Mouse (Mus musculus): ENCODE measurements around the gene Btbd6. TPM values are rescaled to one million over a fixed set of nuclear protein-coding genes. Genes with fewer than 3 reads are reported as not detected.

Gene Btbd6
- polyA plus RNA-seq, 1 experiment = 5.5 TPM

DNA sequence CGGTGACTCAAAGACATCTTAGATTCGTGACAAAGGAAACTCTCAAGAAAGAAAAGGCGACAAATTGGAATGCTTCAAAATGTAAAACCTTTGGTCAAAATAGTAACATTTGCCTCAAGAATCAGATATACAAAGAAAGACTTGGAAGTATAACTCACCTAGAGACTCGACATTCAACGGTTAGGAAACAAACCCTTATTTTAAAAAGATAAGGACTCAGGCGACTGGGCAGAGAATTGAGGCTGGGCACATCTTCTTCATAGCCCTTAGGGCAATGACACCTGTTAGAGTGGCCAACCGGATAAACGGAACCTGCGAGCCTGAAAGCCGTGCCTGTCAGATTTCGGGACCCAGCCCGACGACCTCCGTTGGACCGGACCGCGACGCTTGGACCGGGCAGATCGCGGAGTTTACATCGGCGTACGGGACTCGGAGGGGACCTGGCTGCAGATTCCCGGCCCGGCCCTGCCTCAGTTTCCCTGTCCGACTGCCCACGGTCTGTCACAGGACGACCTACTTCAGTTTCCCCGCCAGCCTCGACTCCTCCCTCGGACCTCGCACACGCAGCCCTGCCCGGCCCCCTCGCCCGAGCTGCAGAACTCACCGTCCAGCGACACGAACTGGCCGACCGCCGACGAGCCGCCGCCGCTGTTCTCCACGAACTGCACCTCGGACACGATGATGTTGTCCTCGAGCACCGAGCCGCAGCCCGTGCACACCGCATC is 23.4 kb downstream of the Btbd6 start:
- Histone ChIP-seq H3K27ac (ENCODE audit: control insufficient read depth, insufficient read depth, low read depth, low read length) (peak overlapping the region; percentile 95), H3K4me3 (ENCODE audit: control insufficient read depth, low read depth, low read length) (peak overlapping the region; percentile 97), H3K4me1 (ENCODE audit: control insufficient read depth, insufficient read depth, low read length) (peaks cover 7% of the 10 kb centered on the region), H3K27me3 (ENCODE audit: control insufficient read depth, insufficient read depth, low read length) (no peaks in the 10 kb centered on the region), H3K36me3 (ENCODE audit: control insufficient read depth, insufficient read depth, low read length) (no peaks in the 10 kb centered on the region)
- no peak for TF ChIP-seq POLR2A (IDR thresholded peaks at IDR 0.05; ENCODE audit: control insufficient read depth, low read depth, low read length)
- no peak for TF ChIP-seq CTCF (IDR thresholded peaks at IDR 0.05; ENCODE audit: control insufficient read depth, insufficient read depth, insufficient replicate concordance, low read depth, low read length)

DNA sequence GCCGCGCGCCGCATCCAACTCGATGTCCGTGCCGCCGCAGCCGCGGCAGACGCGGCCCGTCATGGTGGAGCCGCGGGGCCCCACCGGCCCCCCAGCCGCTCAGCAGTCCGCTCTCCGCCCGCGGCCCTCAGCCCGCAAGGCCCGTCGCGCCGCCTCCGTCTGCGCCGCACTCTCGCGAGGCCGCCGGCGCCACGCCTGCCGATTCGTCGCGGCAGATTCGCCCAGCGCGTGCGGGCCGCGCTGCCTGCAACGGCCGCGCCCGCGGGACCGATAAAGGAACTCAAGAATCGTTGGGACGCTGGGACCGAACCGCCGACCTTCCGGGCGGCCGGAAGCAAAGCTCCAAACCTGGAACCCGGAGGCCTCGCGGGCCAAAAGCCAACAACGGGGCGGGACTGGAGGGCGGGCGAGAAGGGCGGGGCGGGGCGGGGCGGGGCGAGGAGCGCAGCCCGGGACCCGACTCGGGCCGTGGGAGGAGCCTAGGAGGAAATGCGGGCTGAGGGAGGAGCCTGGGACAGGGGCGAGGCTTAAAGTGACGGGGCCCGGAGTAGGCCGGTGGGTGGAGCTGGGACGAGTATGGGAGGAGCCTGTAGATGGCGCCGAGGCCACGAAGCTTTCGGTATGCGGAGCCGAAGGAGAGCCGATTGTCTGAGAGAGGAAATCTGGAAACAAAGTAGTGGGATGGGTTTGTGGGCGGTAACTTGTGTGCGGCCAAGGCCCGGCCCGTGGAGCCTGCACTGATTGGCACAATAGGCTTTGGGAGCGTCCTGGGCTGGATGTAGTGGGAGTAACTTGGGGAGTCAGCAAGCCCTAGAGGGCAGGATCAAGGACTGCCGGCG is 24.2 kb downstream of the Btbd6 start, which contains the start of gene Brf1:
Gene Brf1, minus strand, starts transcription at position 411 of the 839 bp plus-strand sequence.
- TF ChIP-seq POLR2A (IDR thresholded peaks at IDR 0.05; ENCODE audit: control insufficient read depth, low read depth, low read length) = peak; percentile 60
- no peak; the same call in 1 of the 2 replicates for TF ChIP-seq CTCF (IDR thresholded peaks at IDR 0.05; ENCODE audit: control insufficient read depth, insufficient read depth, insufficient replicate concordance, low read depth, low read length)
- no peaks in the 10 kb centered on the region for H3K36me3 ChIP-seq (ENCODE audit: control insufficient read depth, insufficient read depth, low read length)
- no peaks in the 10 kb centered on the region for H3K27me3 ChIP-seq (ENCODE audit: control insufficient read depth, insufficient read depth, low read length)
- peak within 1 kb of the TSS; percentile 95 for H3K27ac ChIP-seq (ENCODE audit: control insufficient read depth, insufficient read depth, low read depth, low read length)
- H3K4me1 ChIP-seq (ENCODE audit: control insufficient read depth, insufficient read depth, low read length) = peaks cover 7% of the 10 kb centered on the region
- H3K4me3 ChIP-seq (ENCODE audit: control insufficient read depth, low read depth, low read length) = peak within 1 kb of the TSS; percentile 97

DNA sequence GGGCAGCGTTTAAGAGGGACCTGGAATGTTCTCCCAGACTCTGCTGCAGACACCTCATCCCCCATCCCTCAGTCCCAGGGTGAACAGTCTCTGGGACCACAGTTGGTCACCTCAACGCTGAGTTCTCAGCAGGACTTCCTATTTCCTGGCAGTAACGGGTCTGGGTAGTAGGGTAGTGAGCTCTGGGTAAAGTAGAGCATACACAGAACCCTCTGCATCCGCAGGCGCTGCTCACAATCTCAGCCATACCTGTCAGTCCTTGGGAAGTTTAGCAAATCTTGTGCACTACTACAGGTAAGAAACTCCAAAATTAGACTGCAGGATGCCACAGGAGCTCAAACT is 24.8 kb downstream of the Btbd6 start:
- peak overlapping the region; percentile 93 for H3K27ac ChIP-seq (ENCODE audit: control insufficient read depth, insufficient read depth, low read depth, low read length)
- no peaks in the 10 kb centered on the region for H3K36me3 ChIP-seq (ENCODE audit: control insufficient read depth, insufficient read depth, low read length)
- TF ChIP-seq POLR2A (IDR thresholded peaks at IDR 0.05; ENCODE audit: control insufficient read depth, low read depth, low read length) (no peak), CTCF (IDR thresholded peaks at IDR 0.05; ENCODE audit: control insufficient read depth, insufficient read depth, insufficient replicate concordance, low read depth, low read length) (no peak)
- no peaks in the 10 kb centered on the region for H3K27me3 ChIP-seq (ENCODE audit: control insufficient read depth, insufficient read depth, low read length)
- H3K4me3 ChIP-seq (ENCODE audit: control insufficient read depth, low read depth, low read length) = peak overlapping the region; percentile 97
- peaks cover 7% of the 10 kb centered on the region for H3K4me1 ChIP-seq (ENCODE audit: control insufficient read depth, insufficient read depth, low read length)

DNA sequence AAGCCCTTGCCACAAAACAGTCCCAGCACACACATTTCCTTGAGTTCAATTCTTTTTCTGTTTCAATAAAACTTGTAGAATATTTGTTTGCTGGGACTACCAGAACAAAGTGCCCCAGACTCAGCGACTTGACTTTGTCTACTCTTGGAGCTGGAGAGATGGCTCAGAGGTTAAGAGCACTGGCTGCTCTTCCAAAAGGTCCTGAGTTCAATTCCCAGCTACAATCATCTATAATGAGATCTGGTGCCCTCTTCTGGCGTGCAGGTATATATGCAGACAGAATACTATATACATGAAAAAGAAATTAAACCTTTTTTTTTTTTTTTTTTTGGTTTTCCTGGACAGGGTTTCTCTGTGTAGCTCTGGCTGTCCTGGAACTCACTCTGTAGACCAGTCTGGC is 26.4 kb downstream of the Btbd6 start:
- Histone ChIP-seq H3K27me3 (ENCODE audit: control insufficient read depth, insufficient read depth, low read length) (no peaks in the 10 kb centered on the region), H3K4me3 (ENCODE audit: control insufficient read depth, low read depth, low read length) (no peak overlapping the region), H3K27ac (ENCODE audit: control insufficient read depth, insufficient read depth, low read depth, low read length) (no peak overlapping the region), H3K36me3 (ENCODE audit: control insufficient read depth, insufficient read depth, low read length) (no peaks in the 10 kb centered on the region), H3K4me1 (ENCODE audit: control insufficient read depth, insufficient read depth, low read length) (peaks cover 6% of the 10 kb centered on the region)
- TF ChIP-seq POLR2A (IDR thresholded peaks at IDR 0.05; ENCODE audit: control insufficient read depth, low read depth, low read length) = no peak
- TF ChIP-seq CTCF (IDR thresholded peaks at IDR 0.05; ENCODE audit: control insufficient read depth, insufficient read depth, insufficient replicate concordance, low read depth, low read length) = no peak

DNA sequence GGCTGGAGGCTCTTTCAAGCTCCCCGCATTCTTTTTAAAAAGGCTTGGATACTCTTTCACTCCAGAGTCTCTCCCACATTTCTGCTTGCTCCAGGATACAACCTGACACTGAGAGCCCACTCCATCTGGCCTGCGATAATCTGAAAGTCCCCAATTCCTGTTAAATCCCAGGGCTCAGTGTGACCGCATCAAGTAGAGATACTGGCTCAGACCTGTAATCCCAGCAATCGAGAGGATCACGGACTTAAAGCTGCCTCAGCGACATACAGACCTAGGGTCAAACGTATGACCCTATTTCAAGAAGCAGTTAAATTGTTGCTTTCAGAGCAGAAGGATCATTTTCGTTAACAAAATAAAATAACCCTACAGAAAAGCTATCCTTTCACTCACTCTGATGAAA is 27.7 kb downstream of the Btbd6 start:
- no peaks in the 10 kb centered on the region for H3K27me3 ChIP-seq (ENCODE audit: control insufficient read depth, insufficient read depth, low read length)
- H3K4me3 ChIP-seq (ENCODE audit: control insufficient read depth, low read depth, low read length) = no peak overlapping the region
- H3K36me3 ChIP-seq (ENCODE audit: control insufficient read depth, insufficient read depth, low read length) = no peaks in the 10 kb centered on the region
- H3K27ac ChIP-seq (ENCODE audit: control insufficient read depth, insufficient read depth, low read depth, low read length) = no peak overlapping the region
- peaks cover 4% of the 10 kb centered on the region for H3K4me1 ChIP-seq (ENCODE audit: control insufficient read depth, insufficient read depth, low read length)
- TF ChIP-seq CTCF (IDR thresholded peaks at IDR 0.05; ENCODE audit: control insufficient read depth, insufficient read depth, insufficient replicate concordance, low read depth, low read length) (no peak), POLR2A (IDR thresholded peaks at IDR 0.05; ENCODE audit: control insufficient read depth, low read depth, low read length) (no peak)

DNA sequence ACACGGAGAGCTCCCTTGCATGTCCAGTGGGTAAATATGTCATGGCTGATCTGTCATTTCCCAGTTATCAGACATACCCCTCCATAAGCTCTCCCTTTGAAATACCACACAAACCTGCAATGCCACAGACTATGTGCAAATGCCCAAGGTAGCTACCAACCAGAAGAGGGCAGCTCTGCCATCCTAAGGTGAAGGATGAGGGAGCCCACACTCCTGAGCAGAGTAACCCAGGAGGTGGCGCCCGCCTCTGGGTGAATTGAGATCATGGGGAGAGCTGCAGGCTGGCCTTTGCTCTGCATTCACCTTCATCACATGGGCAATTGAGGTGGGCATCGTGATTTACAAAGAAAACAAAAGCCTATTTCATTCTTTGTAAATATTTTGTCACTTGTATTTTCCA is 28.7 kb downstream of the Btbd6 start:
- peaks cover 4% of the 10 kb centered on the region for H3K4me1 ChIP-seq (ENCODE audit: control insufficient read depth, insufficient read depth, low read length)
- H3K4me3 ChIP-seq (ENCODE audit: control insufficient read depth, low read depth, low read length) = peak overlapping the region; percentile 2; the same call in 1 of the 2 replicates
- H3K36me3 ChIP-seq (ENCODE audit: control insufficient read depth, insufficient read depth, low read length) = no peaks in the 10 kb centered on the region
- H3K27me3 ChIP-seq (ENCODE audit: control insufficient read depth, insufficient read depth, low read length) = no peaks in the 10 kb centered on the region
- no peak overlapping the region for H3K27ac ChIP-seq (ENCODE audit: control insufficient read depth, insufficient read depth, low read depth, low read length)
- peak; percentile 37; the same call in 1 of the 2 replicates for TF ChIP-seq CTCF (IDR thresholded peaks at IDR 0.05; ENCODE audit: control insufficient read depth, insufficient read depth, insufficient replicate concordance, low read depth, low read length)
- no peak for TF ChIP-seq POLR2A (IDR thresholded peaks at IDR 0.05; ENCODE audit: control insufficient read depth, low read depth, low read length)

DNA sequence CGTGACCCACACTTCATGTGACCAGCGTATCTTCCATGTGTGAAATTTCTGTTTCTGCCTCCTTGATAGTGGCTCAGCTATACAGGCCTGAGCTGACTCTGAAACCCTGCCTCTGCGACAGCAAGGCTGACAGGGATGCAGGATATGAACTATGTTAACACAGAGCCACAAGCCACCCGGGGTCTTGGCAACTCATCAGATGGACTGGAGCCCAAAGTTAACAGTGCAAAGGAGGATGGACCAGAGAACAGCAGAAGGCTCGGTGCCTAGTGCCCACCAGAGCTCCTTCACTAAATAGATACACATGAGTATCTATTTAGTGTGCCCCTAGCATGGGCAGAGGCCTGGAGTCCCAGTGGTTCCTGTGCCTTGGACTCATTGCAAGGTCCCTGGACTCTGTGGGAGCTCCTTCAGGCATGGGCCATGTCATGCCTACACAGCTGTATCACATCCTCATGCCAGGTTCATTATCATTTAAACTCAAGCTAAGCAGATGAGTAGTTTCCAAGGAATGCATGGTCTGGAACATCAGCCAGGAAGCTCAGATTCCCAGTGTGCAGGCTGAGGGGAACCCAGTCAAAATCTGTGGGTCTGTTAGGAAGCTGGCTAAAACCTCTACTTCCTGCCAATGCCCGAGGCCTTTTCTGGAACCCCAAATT is 35.5 kb downstream of the Btbd6 start:
- H3K4me1 ChIP-seq (ENCODE audit: control insufficient read depth, insufficient read depth, low read length) = peaks cover 19% of the 10 kb centered on the region
- no peaks in the 10 kb centered on the region for H3K36me3 ChIP-seq (ENCODE audit: control insufficient read depth, insufficient read depth, low read length)
- no peaks in the 10 kb centered on the region for H3K27me3 ChIP-seq (ENCODE audit: control insufficient read depth, insufficient read depth, low read length)
- TF ChIP-seq CTCF (IDR thresholded peaks at IDR 0.05; ENCODE audit: control insufficient read depth, insufficient read depth, insufficient replicate concordance, low read depth, low read length) (no peak), POLR2A (IDR thresholded peaks at IDR 0.05; ENCODE audit: control insufficient read depth, low read depth, low read length) (no peak)
- H3K4me3 ChIP-seq (ENCODE audit: control insufficient read depth, low read depth, low read length) = no peak overlapping the region
- H3K27ac ChIP-seq (ENCODE audit: control insufficient read depth, insufficient read depth, low read depth, low read length) = no peak overlapping the region

All from testis, adult 2 months (tissue).